Comparison of ENCODE assay signal across 9 mouse cellular contexts in the genomic region with DNA sequence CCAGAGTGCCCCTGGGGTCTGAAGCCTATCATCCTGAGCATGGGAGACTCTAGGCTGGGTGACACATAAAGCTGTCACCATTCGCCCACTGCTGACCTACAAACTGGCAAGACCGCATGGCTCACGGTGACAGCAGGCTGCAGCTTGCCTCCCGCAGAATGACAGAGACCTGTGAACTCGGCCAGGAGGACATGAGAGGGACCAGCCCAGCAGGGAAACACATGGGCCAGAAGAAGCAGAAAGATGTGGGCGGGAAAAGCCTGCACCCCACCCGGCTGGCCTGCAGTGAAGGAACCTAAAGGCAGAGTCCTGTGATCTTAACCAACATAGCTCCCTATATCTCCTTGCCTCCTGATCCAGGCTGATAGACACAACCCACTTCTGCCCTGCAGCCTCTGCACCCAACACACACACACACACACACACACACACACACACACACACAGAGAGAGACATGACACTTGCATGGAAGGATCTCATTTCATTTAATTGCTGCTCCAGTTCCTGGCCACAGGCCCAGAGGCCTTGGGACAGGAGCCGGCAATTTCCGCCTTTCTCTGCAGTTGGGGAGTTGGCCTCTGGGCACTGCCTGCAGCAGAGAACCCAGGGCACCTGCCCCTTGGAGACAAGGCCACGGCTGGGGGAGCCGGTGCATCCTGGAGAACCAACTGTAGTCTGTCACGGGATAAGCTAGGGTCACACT. TPM values are rescaled to one million over a fixed set of nuclear protein-coding genes. Genes with fewer than 3 reads are reported as not detected.
DNase-seq lines count a peak whose midpoint lies in the region; ATAC-seq and TF ChIP-seq lines count a peak whose summit lies in the region.
"Had no signal": no experiment of that assay in that cellular context is flagged by ENCODE, and none has a peak within 500 bp of the region (broad histone marks: within the 10 kb centered on the region; RNA-seq: fewer than 3 reads in every experiment).

No protein-coding gene starts in this region.

- under 1% methylated on average over 12 of the region's 12 CpGs for WGBS in cerebellum, adult 2 months
- 33% methylated on average over 12 of the region's 12 CpGs for WGBS in intestine, embryonic 14.5 days
- WGBS in lung, embryonic 16.5 days = 27% methylated on average over 12 of the region's 12 CpGs
- WGBS in stomach, postnatal 0 days = 21% methylated on average over 12 of the region's 12 CpGs

- peaks cover 5% of the 10 kb centered on the region; the same call in 1 of the 2 replicates for H3K36me3 ChIP-seq in intestine, embryonic 14.5 days (ENCODE audit: control insufficient read depth, insufficient read depth, low read length)
- no peaks in the 10 kb centered on the region for H3K36me3 ChIP-seq in lung, embryonic 16.5 days (ENCODE audit: control insufficient read depth, insufficient read depth, low read length)
- 0 out of 2 replicates have a peak, but pooled peaks cover 2% of the 10 kb centered on the region for H3K36me3 ChIP-seq in stomach, postnatal 0 days (ENCODE audit: control insufficient read depth, insufficient read depth, low read length)

- DNase-seq in layer of hippocampus, adult 2 months (ENCODE audit: low spot score in 2 of 2) = no peak
- DNase-seq in layer of hippocampus, adult 18-20 months (ENCODE audit: low spot score in 2 of 2) = no peak
- peak; percentile 73 to 80 for DNase-seq in cerebellum, adult 2 months
- peak; percentile 81 for DNase-seq in gastrocnemius, postnatal 25 days
- no peak for DNase-seq in intestine, embryonic 14.5 days (ENCODE audit: low spot score)
- DNase-seq in stomach, postnatal 0 days (ENCODE audit: low spot score) = peak; percentile 71
- no peak for DNase-seq in layer of hippocampus, adult 11-12 months (ENCODE audit: low spot score)

- TF ChIP-seq EP300 in stomach, postnatal 0 days (optimal IDR thresholded peaks at IDR 0.05) = no peak

- no peaks in the 10 kb centered on the region for H3K27me3 ChIP-seq in cerebellum, adult 2 months (ENCODE audit: control insufficient read depth, insufficient read depth, low read length)
- no peaks in the 10 kb centered on the region for H3K27me3 ChIP-seq in intestine, embryonic 14.5 days (replicated peaks; ENCODE audit: control insufficient read depth, insufficient read depth, low read length)
- no peaks in the 10 kb centered on the region for H3K27me3 ChIP-seq in lung, embryonic 16.5 days (ENCODE audit: control insufficient read depth, insufficient read depth, low read depth, low read length)
- no peaks in the 10 kb centered on the region for H3K27me3 ChIP-seq in stomach, postnatal 0 days (ENCODE audit: control insufficient read depth, insufficient read depth, low read length)
- H3K27me3 ChIP-seq: CH12.LX had no signal

- H3K4me3 ChIP-seq in layer of hippocampus, adult 2 months = no peak overlapping the region
- no peak overlapping the region for H3K4me3 ChIP-seq in cerebellum, adult 2 months (replicated peaks; ENCODE audit: insufficient read depth, low read depth, low read length)
- H3K4me3 ChIP-seq in intestine, embryonic 14.5 days (ENCODE audit: low read depth, low read length) = no peak overlapping the region
- H3K4me3 ChIP-seq in lung, embryonic 16.5 days (ENCODE audit: low read length) = no peak overlapping the region
- H3K4me3 ChIP-seq in stomach, postnatal 0 days (ENCODE audit: low read depth, low read length) = no peak overlapping the region

- peak; percentile 26 for TF ChIP-seq CTCF in layer of hippocampus, adult 2 months (conservative IDR thresholded peaks at IDR 0.05)
- TF ChIP-seq CTCF in cerebellum, adult 2 months (IDR thresholded peaks at IDR 0.05; ENCODE audit: borderline replicate concordance, insufficient read depth, low read depth, low read length) = no peak
- no peak for TF ChIP-seq CTCF in stomach, postnatal 0 days (IDR thresholded peaks at IDR 0.05; ENCODE audit: low read depth)

- no peak overlapping the region for H3K9ac ChIP-seq in intestine, embryonic 14.5 days (ENCODE audit: low read length)
- H3K9ac ChIP-seq in lung, embryonic 16.5 days (ENCODE audit: low read length) = peak overlapping the region; percentile 10; the same call in 1 of the 2 replicates
- no peak overlapping the region for H3K9ac ChIP-seq in stomach, postnatal 0 days (ENCODE audit: low read length)

- no peak for TF ChIP-seq POLR2A in cerebellum, adult 2 months (IDR thresholded peaks at IDR 0.05; ENCODE audit: borderline replicate concordance, insufficient read depth, low read length)

- H3K27ac ChIP-seq in layer of hippocampus, adult 2 months = peak overlapping the region; percentile 68
- H3K27ac ChIP-seq in cerebellum, adult 2 months (ENCODE audit: insufficient read depth, low read length) = peak overlapping the region; percentile 31
- peak overlapping the region; percentile 71 for H3K27ac ChIP-seq in intestine, embryonic 14.5 days (ENCODE audit: low read depth)
- peak overlapping the region; percentile 57 for H3K27ac ChIP-seq in lung, embryonic 16.5 days (ENCODE audit: low read length)
- H3K27ac ChIP-seq in stomach, postnatal 0 days (replicated peaks) = peak overlapping the region; percentile 59

- no peak overlapping the region for H3K4me2 ChIP-seq in intestine, embryonic 14.5 days (ENCODE audit: low read length)
- H3K4me2 ChIP-seq in lung, embryonic 16.5 days (ENCODE audit: low read depth, low read length) = peak overlapping the region; percentile 9; the same call in 1 of the 2 replicates
- H3K4me2 ChIP-seq in stomach, postnatal 0 days (replicated peaks; ENCODE audit: low read depth) = no peak overlapping the region

- peaks cover 77% of the 10 kb centered on the region for H3K4me1 ChIP-seq in cerebellum, adult 2 months (ENCODE audit: control insufficient read depth, insufficient read depth, low read length)
- peaks cover 61% of the 10 kb centered on the region for H3K4me1 ChIP-seq in intestine, embryonic 14.5 days (replicated peaks; ENCODE audit: control insufficient read depth, insufficient read depth, low read length)
- H3K4me1 ChIP-seq in lung, embryonic 16.5 days (replicated peaks; ENCODE audit: control insufficient read depth, insufficient read depth, low read length) = peaks cover 56% of the 10 kb centered on the region
- peaks cover 25% of the 10 kb centered on the region for H3K4me1 ChIP-seq in stomach, postnatal 0 days (replicated peaks; ENCODE audit: control insufficient read depth, insufficient read depth)

- no peak for ATAC-seq in intestine, embryonic 14.5 days (replicated peaks; ENCODE audit: low FRiP score, low TSS enrichment, low read depth)
- peak; percentile 78 for ATAC-seq in lung, embryonic 16.5 days (ENCODE audit: low read depth)
- peak; percentile 52 for ATAC-seq in stomach, postnatal 0 days (ENCODE audit: low FRiP score, low TSS enrichment)

- H3K9me3 ChIP-seq in intestine, embryonic 14.5 days (ENCODE audit: control insufficient read depth, low read length) = no peaks in the 10 kb centered on the region
- H3K9me3 ChIP-seq in lung, embryonic 16.5 days (ENCODE audit: control insufficient read depth, low read length) = no peaks in the 10 kb centered on the region
- no peaks in the 10 kb centered on the region for H3K9me3 ChIP-seq in stomach, postnatal 0 days (ENCODE audit: control insufficient read depth, low read length)

RNA-seq across cellular contexts. Expression of a gene that starts 14.4 kb away (rescaled TPM):
- total RNA-seq in layer of hippocampus, adult 2 months (2021) = 100 to 1,000 TPM; 285 to 307 TPM
- 100 to 1,000 TPM; 291 to 298 TPM for total RNA-seq in layer of hippocampus, adult 18-20 months (2021)
- 86.8 and 93.2 TPM in 2 replicates for polyA plus RNA-seq in cerebellum, adult 2 months (2012; rRNA removed)
- 100 to 1,000 TPM in 1 of 2 experiments, 10 to 100 TPM in 1; 92.7 to 108 TPM for total RNA-seq in gastrocnemius, postnatal 25 days (2021)
- polyA plus RNA-seq in intestine, embryonic 14.5 days (2014; fragmentation: Nextera tagmentation; extraction: Ambion mirVana) = 26.1 and 27.5 TPM in 2 replicates
- 20.3 and 27.3 TPM in 2 replicates for polyA plus RNA-seq in lung, embryonic 16.5 days (2015; fragmentation: Nextera tagmentation; extraction: Ambion mirVana)
- polyA plus RNA-seq in stomach, postnatal 0 days (2015; fragmentation: Nextera tagmentation; extraction: Ambion mirVana) = 11.1 and 12.1 TPM in 2 replicates

Comparison
In these comparisons a context has a peak if more than half of its experiments do, and no peak if none do; other contexts are left out.
1. DNase-seq: peak in cerebellum, adult 2 months (2 of 2), gastrocnemius, postnatal 25 days (single experiment) and stomach, postnatal 0 days (single experiment); none in layer of hippocampus, adult 2 months (0 of 2), layer of hippocampus, adult 18-20 months (0 of 2), intestine, embryonic 14.5 days (single experiment) and layer of hippocampus, adult 11-12 months (single experiment).
2. Peak in every context shown above with its lines, with median percentiles within 50 percentile points of each other: H3K27ac ChIP-seq.